Mouse (Mus musculus) heart, adult 11 months (tissue): ENCODE measurements around the gene Klf9.

Source experiments
- DNase-seq: peaks from one replicate; pipeline ENCODE4 v3.0.0; 2022

The Klf9 gene

DNA sequence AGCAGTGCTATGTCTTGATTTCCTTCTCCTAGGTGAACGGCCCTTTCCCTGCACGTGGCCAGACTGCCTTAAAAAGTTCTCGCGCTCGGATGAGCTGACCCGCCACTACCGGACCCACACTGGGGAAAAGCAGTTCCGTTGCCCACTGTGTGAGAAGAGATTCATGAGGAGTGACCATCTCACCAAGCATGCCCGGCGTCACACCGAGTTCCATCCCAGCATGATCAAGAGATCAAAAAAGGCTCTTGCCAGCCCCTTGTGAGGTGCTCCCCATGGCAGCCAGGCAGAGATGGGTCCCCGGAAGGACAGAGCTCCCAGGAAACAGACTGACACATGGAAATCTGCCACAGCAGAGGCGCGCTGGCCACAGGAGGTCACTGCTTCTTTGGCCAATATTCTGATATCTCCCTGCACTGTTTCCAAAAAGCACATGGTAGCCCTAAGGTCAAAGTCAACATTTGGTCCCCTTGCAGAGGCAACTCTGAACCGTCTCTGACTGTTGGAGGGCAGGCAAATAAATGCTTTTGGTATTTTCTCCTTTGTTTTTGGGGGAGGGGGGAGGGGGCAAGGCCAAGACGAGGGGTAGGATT lies 23.7 kb downstream of the Klf9 start:
- DNase-seq, result peak; percentile 95

- DNase-seq, result peak; percentile 91
Measured at GRCm38 (mm10) chr19:23166550-23167284, 25.7 kb downstream of the Klf9 start.

DNA sequence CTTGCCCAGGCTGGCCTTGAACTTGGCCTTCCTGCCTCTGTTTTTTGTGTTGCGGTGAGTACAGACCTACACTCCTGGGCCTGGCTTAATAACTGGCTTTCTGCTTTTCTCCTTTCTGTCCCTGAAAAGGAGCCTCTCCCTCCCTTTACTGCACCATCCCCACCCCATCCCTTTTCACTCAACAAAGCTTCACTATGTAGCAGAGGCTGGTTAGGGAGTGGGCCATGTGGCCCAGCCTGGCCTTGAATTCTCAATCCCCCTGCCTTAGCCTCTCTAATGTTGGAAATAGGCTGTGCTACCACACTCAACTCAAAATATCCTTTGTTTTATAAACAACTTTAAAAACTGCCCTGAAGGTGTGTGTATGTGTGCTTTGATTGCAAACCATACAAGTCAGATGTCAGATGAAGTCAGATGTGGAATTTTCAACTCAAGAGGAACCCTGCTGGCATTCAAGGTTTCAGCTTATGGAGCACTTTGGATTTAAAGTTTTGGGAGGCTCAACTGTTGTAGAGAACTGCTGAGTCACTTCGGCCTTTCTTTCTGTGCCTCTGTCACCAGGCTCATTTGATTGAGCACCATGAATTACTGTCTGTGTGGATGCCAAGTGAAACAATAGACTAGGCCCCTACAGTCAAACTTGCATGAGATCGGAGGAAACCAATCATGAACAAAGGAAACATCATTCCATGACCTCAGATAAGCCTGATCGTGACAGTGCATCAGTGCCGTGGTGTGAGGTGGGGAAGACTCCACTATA lies 28.1 kb downstream of the Klf9 start:
- no peak for DNase-seq

DNA sequence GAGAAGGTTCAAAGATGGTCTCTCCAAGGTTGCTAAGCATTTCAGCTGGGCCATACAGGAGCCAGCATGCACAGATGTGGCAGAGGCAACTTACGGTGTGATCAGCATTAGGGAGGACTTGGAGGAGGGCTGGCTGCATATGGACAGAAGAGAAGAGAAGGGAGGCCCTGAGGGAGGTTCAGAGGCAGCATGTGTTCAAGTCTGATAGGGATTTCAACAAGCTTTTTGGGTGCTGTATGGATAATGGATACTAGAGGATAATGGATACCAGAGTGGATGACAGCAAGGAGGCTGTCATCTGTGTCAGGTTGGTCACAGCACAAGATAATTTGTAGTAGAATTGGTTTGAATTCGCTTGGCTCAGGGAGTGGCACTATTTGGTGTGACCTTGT lies 28.6 kb downstream of the Klf9 start:
- DNase-seq, result peak; percentile 88

- DNase-seq, result peak; percentile 89
Measured at GRCm38 (mm10) chr19:23170476-23170875, 29.4 kb downstream of the Klf9 start.

- DNase-seq, result peak; percentile 80
Measured at GRCm38 (mm10) chr19:23171136-23171535, 30.1 kb downstream of the Klf9 start.

- no peak for DNase-seq
Measured at GRCm38 (mm10) chr19:23175090-23175489, 34.1 kb downstream of the Klf9 start.

DNA sequence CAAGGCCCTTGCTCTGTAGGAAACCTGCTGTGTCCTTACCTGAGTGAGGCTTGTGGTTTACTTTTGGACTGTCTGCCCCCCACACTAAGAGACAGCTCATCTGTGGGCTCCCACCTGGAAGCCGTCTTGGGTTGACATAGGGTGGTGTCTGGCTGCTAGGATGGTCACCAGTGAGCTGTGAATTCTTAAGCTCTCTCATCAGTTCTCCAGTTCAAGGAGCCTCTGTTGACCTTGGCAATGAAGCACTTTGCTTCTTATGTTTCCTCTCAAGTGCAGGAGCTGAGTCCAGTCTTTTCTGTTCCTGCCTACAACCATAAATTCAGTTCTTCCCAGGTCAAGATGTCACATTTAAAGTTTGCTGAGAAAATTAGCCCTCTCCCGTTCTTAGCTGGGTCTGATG lies 34.5 kb downstream of the Klf9 start:
- DNase-seq, result peak; percentile 62

DNA sequence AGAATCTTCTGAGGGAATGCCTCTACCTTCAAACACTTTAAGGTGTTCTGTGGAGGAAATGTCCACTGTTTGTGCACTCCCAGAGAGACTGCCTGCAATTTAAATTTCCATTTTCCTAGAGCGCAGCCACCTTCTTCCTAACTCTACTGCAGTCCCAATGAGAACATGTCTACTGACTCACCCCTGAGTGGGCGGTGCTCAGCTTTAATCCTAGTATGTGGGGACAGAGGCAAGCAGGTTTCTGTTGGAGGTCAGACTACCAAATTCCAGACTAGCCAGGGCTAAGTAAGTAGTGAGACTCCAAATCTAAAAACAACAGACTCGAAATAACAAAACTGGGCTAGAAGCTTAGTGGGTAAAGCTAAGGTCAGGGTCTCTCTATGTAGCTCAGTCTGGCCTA lies 37.5 kb downstream of the Klf9 start:
- DNase-seq, result peak; percentile 44

DNA sequence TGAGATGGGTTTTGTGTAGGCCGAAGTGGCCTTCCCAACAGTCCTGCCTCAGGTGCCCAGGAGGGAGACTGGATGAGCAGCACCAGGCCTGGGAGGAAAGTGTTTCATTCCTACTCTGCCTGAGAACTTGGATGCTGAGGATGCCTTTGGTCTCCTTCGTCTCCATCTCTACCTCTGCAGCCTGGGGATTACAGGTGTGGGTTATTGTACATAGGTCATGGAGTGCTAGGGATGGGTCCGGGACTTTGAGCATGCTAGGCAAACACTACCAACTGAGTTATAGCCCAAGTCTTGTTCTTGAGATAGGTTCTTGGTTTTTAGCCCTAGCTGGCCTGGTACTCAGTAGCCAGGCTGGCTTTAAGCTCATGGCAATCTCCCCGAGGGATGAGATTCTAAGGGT lies 42.5 kb downstream of the Klf9 start:
- DNase-seq, result peak; percentile 84

- DNase-seq, result peak; percentile 23
Measured at GRCm38 (mm10) chr19:23184068-23184467, 43.0 kb downstream of the Klf9 start.

DNA sequence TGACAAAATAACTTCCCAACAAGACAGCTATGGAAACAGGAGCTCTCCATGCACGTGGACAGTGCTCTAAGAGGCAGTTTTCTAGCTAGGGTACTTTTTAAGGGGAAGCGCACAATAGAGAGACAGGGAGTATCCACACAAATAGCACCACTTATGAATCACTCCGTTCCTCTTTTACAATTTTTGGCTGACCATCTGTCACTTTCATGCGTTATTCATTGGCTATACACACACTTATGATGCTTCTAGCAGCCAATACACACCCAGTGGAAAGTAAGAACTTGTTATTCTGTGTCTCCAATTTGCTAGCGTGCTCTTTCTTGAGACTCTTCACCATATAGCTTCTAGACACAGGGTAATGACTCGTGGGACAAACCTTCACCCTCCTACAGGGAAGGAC lies 46.7 kb downstream of the Klf9 start:
- DNase-seq, result no peak

- peak; percentile 61 for DNase-seq
Measured at GRCm38 (mm10) chr19:23188986-23189385, 48.0 kb downstream of the Klf9 start.

DNA sequence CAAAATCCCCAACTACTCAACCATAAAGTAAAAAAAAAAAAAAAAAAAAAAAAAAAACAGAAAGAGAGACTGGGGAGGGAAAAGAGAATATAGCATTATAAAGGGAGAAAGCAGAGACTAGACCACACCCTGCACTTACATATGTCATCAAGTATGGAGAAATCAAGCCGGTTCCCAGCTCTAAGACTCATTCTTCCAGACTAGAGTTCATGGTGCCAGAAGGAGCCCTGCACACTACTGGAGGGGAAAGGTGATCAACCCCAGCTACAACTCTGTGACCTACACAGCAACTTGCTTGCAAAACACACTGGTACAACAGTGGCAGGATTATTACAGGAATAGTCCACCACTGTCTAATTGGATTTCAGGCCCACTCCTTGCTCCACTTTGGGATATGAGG lies 48.7 kb downstream of the Klf9 start:
- DNase-seq, result peak; percentile 43

DNA sequence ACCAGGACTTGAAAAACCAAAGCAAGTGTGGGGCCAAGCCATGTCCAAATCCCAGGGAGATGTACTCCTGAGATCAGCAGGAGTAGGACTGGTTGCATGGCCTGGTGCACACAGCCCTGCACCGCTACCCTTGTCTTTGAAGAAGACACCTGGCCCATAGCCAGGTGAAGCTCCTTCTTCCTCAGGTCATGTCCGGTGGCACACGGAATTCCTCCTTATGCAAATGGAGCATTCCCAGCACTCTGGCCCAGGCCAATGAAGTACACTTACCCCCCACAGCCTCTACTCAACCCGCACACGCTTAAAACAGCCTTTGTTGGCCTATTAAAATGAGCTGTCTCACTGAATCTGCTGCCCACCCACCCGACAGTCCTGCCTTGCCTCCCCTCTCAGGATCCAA lies 50.5 kb downstream of the Klf9 start:
- no peak for DNase-seq

DNA sequence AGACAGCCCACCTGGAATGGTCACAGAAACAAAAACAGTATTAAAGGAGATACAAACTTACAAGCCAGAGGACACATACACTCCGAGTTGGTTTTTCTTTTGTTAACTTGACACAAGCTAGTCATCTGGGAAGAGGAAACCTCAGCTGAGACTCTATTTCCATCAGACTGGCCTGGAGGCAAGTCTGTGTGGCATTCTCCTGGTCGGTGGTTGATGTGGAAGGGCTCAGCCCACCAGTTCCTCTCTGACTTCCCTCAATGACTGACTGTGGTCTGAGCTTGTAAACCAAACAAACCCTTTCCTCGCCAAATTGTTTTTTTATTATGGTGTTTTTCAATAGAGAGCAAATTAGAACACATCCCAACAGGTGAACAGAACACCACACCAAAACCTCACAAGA lies 52.0 kb downstream of the Klf9 start:
- peak; percentile 29 for DNase-seq

DNA sequence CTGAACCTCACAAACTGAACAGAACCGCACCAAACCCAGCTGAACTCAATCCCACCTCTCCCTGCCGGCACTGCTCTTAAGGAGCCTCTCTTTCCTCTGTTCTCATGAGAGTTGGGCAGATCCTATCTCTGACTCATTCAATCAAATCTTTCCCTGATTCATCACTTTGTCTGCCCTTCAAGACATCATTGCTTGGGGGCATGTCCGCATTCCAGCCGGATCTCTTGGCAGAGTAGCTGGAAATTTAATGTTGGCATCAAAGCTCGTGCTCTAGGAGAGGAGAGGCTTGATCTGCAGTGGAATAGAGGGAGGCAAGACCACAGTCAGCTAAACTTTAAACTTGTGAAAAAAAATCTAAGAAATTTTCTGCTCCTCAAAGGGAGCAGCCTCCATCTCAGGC lies 61.1 kb downstream of the Klf9 start:
- DNase-seq, result no peak

- DNase-seq, result peak; percentile 24
Measured at GRCm38 (mm10) chr19:23203505-23204053, 62.6 kb downstream of the Klf9 start.

GRCm38 (mm10) chr19:23211325-23211724 lies 70.3 kb downstream of the Klf9 start:
- DNase-seq, result no peak

DNA sequence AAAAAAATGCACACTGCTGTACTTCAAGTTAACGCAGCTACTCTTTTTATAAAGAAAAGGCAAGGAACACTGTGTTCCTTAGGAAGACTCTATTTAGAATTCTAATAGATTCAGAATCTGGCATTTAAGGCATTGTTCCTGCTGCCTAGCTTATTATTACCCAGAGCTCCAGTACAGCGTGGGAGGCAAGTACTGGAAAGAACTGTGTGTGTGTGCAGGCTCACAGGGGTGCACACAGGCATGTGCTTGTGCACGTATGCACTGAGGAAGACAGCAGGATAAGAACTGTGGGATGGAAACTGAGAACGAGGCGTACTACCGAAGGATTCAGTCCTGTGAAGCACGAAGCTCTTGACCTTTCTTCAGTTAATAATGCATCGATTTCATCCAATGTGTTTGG lies 73.3 kb downstream of the Klf9 start:
- no peak for DNase-seq
